Mouse (Mus musculus): Measurements from ENCODE around the gene Aga.

DNA sequence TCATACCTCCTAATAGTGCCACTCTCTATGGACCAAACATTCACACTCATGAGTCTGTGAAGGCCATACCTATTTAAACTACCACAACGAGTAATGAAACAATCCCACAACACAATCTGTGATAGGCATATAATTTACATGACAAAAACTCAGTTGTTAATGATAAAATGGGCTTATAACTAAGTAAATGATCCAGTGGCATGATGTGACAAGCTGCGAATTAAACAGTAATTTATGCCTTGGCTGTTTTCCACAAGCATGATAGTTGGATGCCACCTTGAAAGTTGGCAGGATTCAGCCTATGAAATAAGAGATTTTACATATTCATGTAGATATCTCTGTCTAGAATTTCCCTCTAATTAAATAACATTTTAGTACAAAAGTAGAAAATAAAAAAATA lies 28.1 kb downstream of the Aga start:
- no peak for TF ChIP-seq POLR2A (IDR thresholded peaks at IDR 0.05; ENCODE audit: insufficient read length, low read depth)
- no peak for TF ChIP-seq CEBPB (IDR thresholded peaks at IDR 0.05; ENCODE audit: insufficient read depth, poor library complexity, severe bottlenecking)
- no peak for TF ChIP-seq E2F4 (IDR thresholded peaks at IDR 0.05; ENCODE audit: insufficient read depth)
- no peak for TF ChIP-seq MAX (IDR thresholded peaks at IDR 0.05; ENCODE audit: low read depth)
- no peak for TF ChIP-seq USF1 (IDR thresholded peaks at IDR 0.05; ENCODE audit: low read depth)
- no peak for TF ChIP-seq MYOG (IDR thresholded peaks at IDR 0.05; ENCODE audit: control insufficient read depth in 1 of 3, insufficient read depth in 1 of 3, insufficient read length in 2 of 3, low read depth in 2 of 3)

All from myocyte (in vitro differentiated cells).